27 mouse cellular contexts compared by ENCODE assay signal in genomic region chr9:42751160-42751559, GRCm38 (mm10).
DNase-seq lines count a peak whose midpoint lies in the region; ATAC-seq and TF ChIP-seq lines count a peak whose summit lies in the region.
"Had no signal": no experiment of that assay in that cellular context is flagged by ENCODE, and none has a peak within 500 bp of the region (broad histone marks: within the 10 kb centered on the region; RNA-seq: fewer than 3 reads in every experiment).

No protein-coding gene starts in this region.

- no peak for TF ChIP-seq CTCF in liver, postnatal 0 days (IDR thresholded peaks at IDR 0.05; ENCODE audit: low read depth)

- no peak overlapping the region for H3K27ac ChIP-seq in liver, postnatal 0 days (ENCODE audit: low read depth)
- H3K27ac ChIP-seq in liver, embryonic 11.5 days (ENCODE audit: low read depth, low read length): no peak overlapping the region
- no peak overlapping the region for H3K27ac ChIP-seq in intestine, embryonic 15.5 days
- H3K27ac ChIP-seq in hindbrain, embryonic 14.5 days: no peak overlapping the region
- H3K27ac ChIP-seq: embryonic facial prominence, embryonic 10.5 days; embryonic facial prominence, embryonic 15.5 days; forebrain, embryonic 13.5 days; heart, embryonic 10.5 days; heart, embryonic 15.5 days; hindbrain, embryonic 12.5 days had no signal

- H3K4me1 ChIP-seq in liver, postnatal 0 days (ENCODE audit: insufficient read depth): 0 out of 2 replicates have a peak, but pooled peaks cover 5% of the 10 kb centered on the region
- H3K4me1 ChIP-seq in liver, embryonic 11.5 days (replicated peaks; ENCODE audit: control insufficient read depth, insufficient read depth, low read length): no peaks in the 10 kb centered on the region
- peaks cover 7% of the 10 kb centered on the region; the same call in 1 of the 2 replicates for H3K4me1 ChIP-seq in intestine, embryonic 15.5 days (replicated peaks)
- H3K4me1 ChIP-seq in hindbrain, embryonic 14.5 days (replicated peaks; ENCODE audit: control insufficient read depth, insufficient read depth, low read length): no peaks in the 10 kb centered on the region
- H3K4me1 ChIP-seq: forebrain, embryonic 13.5 days; heart, embryonic 15.5 days; hindbrain, embryonic 12.5 days had no signal

- WGBS in liver, postnatal 0 days (ENCODE audit: insufficient replicate concordance): 40% methylated on average over 2 of the region's 2 CpGs
- WGBS in liver, embryonic 11.5 days: 70% methylated on average over 2 of the region's 2 CpGs
- WGBS in intestine, embryonic 15.5 days: 57% methylated on average over 2 of the region's 2 CpGs
- WGBS in hindbrain, embryonic 14.5 days: 84% methylated on average over 2 of the region's 2 CpGs

- peak; percentile 36 for DNase-seq in adrenal gland, postnatal 10 days
- DNase-seq in adrenal gland, postnatal 4 days (ENCODE audit: low spot score in 2 of 2): no peak
- no peak for DNase-seq in liver, postnatal 0 days
- DNase-seq in liver, embryonic 11.5 days (ENCODE audit: low spot score): no peak
- DNase-seq in hindbrain, embryonic 14.5 days (ENCODE audit: low spot score): no peak
- DNase-seq in cerebellum, postnatal 10 days: no peak
- DNase-seq: cerebellum, adult 2 months; cerebellum, postnatal 25 days; gastrocnemius, postnatal 10 days; kidney, adult 8-10 months; kidney, postnatal 10 days; layer of hippocampus, postnatal 36 days; left cerebral cortex, postnatal 4 days; lung, adult 18-20 months; midbrain, embryonic 14.5 days; right cerebral cortex, adult 18-20 months; spleen, adult 18-20 months; thymus, adult 18-20 months; thymus, postnatal 36 days had no signal

- H3K27me3 ChIP-seq in liver, postnatal 0 days (ENCODE audit: insufficient read depth, low read length): no peaks in the 10 kb centered on the region
- H3K27me3 ChIP-seq in liver, embryonic 11.5 days (replicated peaks; ENCODE audit: control insufficient read depth, insufficient read depth, low read length): no peaks in the 10 kb centered on the region
- no peaks in the 10 kb centered on the region for H3K27me3 ChIP-seq in intestine, embryonic 15.5 days (replicated peaks)
- H3K27me3 ChIP-seq in hindbrain, embryonic 14.5 days (ENCODE audit: control insufficient read depth, insufficient read depth, low read length): no peaks in the 10 kb centered on the region
- H3K27me3 ChIP-seq: embryonic facial prominence, embryonic 15.5 days; forebrain, embryonic 13.5 days; hindbrain, embryonic 12.5 days had no signal

- no peaks in the 10 kb centered on the region for H3K9me3 ChIP-seq in liver, postnatal 0 days (ENCODE audit: low read length)
- H3K9me3 ChIP-seq in liver, embryonic 11.5 days (ENCODE audit: control insufficient read depth, low read length): no peaks in the 10 kb centered on the region
- H3K9me3 ChIP-seq in intestine, embryonic 15.5 days: no peaks in the 10 kb centered on the region
- no peaks in the 10 kb centered on the region for H3K9me3 ChIP-seq in hindbrain, embryonic 14.5 days (ENCODE audit: control insufficient read depth, low read length)
- H3K9me3 ChIP-seq: embryonic facial prominence, embryonic 10.5 days; embryonic facial prominence, embryonic 15.5 days; forebrain, embryonic 13.5 days; heart, embryonic 10.5 days; heart, embryonic 15.5 days; hindbrain, embryonic 12.5 days had no signal

- no peak for TF ChIP-seq EP300 in liver, postnatal 0 days (IDR thresholded peaks at IDR 0.05; ENCODE audit: low read depth)

- H3K36me3 ChIP-seq in liver, postnatal 0 days (replicated peaks; ENCODE audit: insufficient read depth, low read length): no peaks in the 10 kb centered on the region
- H3K36me3 ChIP-seq in liver, embryonic 11.5 days (ENCODE audit: control insufficient read depth, insufficient read depth, low read length): 0 out of 2 replicates have a peak, but pooled peaks cover 2% of the 10 kb centered on the region
- H3K36me3 ChIP-seq in intestine, embryonic 15.5 days: no peaks in the 10 kb centered on the region
- H3K36me3 ChIP-seq in hindbrain, embryonic 14.5 days (replicated peaks; ENCODE audit: control insufficient read depth, insufficient read depth): no peaks in the 10 kb centered on the region
- H3K36me3 ChIP-seq: embryonic facial prominence, embryonic 10.5 days; embryonic facial prominence, embryonic 15.5 days; heart, embryonic 10.5 days; heart, embryonic 15.5 days; hindbrain, embryonic 12.5 days had no signal

- no peak overlapping the region for H3K9ac ChIP-seq in liver, postnatal 0 days (replicated peaks)
- H3K9ac ChIP-seq in liver, embryonic 11.5 days (ENCODE audit: low read depth, low read length): no peak overlapping the region
- H3K9ac ChIP-seq in intestine, embryonic 15.5 days: no peak overlapping the region
- no peak overlapping the region for H3K9ac ChIP-seq in hindbrain, embryonic 14.5 days
- H3K9ac ChIP-seq: embryonic facial prominence, embryonic 15.5 days; forebrain, embryonic 13.5 days; heart, embryonic 15.5 days; hindbrain, embryonic 12.5 days had no signal

- ATAC-seq in liver, postnatal 0 days: peak; percentile 49; the same call in 1 of the 2 replicates
- ATAC-seq in liver, embryonic 11.5 days (replicated peaks; ENCODE audit: low FRiP score): no peak
- ATAC-seq in intestine, embryonic 15.5 days: peak; percentile 79
- no peak for ATAC-seq in hindbrain, embryonic 14.5 days (ENCODE audit: low FRiP score)
- ATAC-seq: forebrain, embryonic 13.5 days; lung, postnatal 0 days had no signal

- H3K4me2 ChIP-seq in liver, postnatal 0 days (ENCODE audit: low read depth, low read length): no peak overlapping the region
- H3K4me2 ChIP-seq in liver, embryonic 11.5 days: no peak overlapping the region
- H3K4me2 ChIP-seq in intestine, embryonic 15.5 days (replicated peaks): no peak overlapping the region
- H3K4me2 ChIP-seq in hindbrain, embryonic 14.5 days (replicated peaks): no peak overlapping the region
- H3K4me2 ChIP-seq: embryonic facial prominence, embryonic 15.5 days; forebrain, embryonic 13.5 days; heart, embryonic 15.5 days; hindbrain, embryonic 12.5 days had no signal

- no peak overlapping the region for H3K4me3 ChIP-seq in liver, postnatal 0 days (ENCODE audit: low read depth, low read length)
- no peak overlapping the region for H3K4me3 ChIP-seq in liver, embryonic 11.5 days (ENCODE audit: low read depth, low read length)
- H3K4me3 ChIP-seq in intestine, embryonic 15.5 days (replicated peaks): no peak overlapping the region
- H3K4me3 ChIP-seq in hindbrain, embryonic 14.5 days (replicated peaks; ENCODE audit: low read length): no peak overlapping the region
- H3K4me3 ChIP-seq: embryonic facial prominence, embryonic 10.5 days; embryonic facial prominence, embryonic 15.5 days; forebrain, embryonic 13.5 days; heart, embryonic 10.5 days; heart, embryonic 15.5 days; hindbrain, embryonic 12.5 days had no signal

Comparison
In these comparisons a context has a peak if more than half of its experiments do, and no peak if none do; other contexts are left out.
1. ATAC-seq: peak in liver, postnatal 0 days (single experiment) and intestine, embryonic 15.5 days (single experiment); none in liver, embryonic 11.5 days (single experiment) and hindbrain, embryonic 14.5 days (single experiment).